Mouse (Mus musculus): ENCODE data around the gene Dusp1.

Gene Dusp1

GRCm38 (mm10) chr17:26502808-26503671 is 58.9 kb downstream of the Dusp1 start:
- no peak for DNase-seq (ENCODE audit: low read depth, low spot score)

- DNase-seq (ENCODE audit: low read depth, low spot score), result no peak
Measured at GRCm38 (mm10) chr17:26501826-26502225, 60.1 kb downstream of the Dusp1 start.

- DNase-seq (ENCODE audit: low read depth, low spot score), result no peak
Measured at GRCm38 (mm10) chr17:26498626-26499025, 63.3 kb downstream of the Dusp1 start.

GRCm38 (mm10) chr17:26497416-26497923 is 64.5 kb downstream of the Dusp1 start:
- no peak for DNase-seq (ENCODE audit: low read depth, low spot score)

DNA sequence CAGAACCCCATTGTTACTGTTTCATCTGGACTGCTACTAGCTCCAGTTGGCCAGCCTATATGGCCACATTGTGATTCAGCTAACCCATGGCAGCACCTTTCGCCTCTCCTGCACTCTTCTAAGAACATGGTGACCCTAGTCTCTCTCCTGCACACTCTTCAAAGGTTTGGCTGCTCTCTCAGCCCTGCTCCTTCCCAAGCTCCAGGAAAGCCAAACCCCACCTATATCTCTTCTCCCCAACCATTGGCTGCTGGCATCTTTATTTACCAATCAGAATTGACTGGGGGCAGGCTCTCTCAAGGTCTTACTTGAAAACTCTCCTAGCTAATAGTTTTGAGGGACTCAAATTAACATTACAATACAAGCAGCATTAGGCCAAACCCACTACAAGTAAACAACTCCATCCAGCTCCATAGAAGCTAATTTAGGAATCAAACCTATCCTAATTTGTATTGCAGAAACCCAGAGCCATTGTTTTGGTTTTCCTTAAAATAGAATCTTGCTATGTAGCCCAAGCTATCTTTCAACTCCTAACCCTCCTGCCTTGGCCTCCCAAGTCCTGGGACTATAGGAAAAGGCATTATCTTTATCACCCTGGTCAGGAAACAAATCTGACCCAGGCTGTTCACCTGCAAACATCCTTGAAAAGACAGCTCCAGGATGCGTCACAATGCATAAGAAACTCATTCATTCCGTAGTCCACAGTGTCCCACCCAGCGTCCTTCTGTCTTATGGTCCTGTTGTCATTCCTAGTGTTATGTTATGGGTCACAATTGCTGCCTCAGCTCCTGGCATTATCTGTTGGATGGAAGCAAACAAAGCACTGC is 67.1 kb downstream of the Dusp1 start:
- DNase-seq (ENCODE audit: low read depth, low spot score), result no peak

DNA sequence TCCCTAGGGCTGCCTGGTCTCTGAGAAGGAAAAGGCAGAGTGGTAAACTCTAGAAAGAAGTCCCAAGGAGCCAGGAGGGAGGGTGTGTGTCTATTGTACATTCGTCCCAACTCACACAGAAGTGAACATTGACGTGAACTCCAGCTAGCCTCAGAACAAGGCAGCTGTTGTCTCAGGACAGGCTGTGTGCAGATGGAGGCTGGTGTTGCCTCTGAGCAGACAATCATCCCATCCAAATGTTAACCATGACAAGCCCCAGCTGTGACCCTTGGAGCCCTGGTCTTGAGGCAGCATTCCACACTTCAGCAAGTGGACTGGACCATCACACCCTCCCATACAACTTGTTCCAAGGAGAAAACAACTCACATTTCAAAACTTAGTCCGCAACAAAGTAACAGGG is 69.7 kb downstream of the Dusp1 start:
- DNase-seq (ENCODE audit: low read depth, low spot score), result no peak

- no peak for DNase-seq (ENCODE audit: low read depth, low spot score)
Measured at GRCm38 (mm10) chr17:26490910-26491309, 71.0 kb downstream of the Dusp1 start.

DNA sequence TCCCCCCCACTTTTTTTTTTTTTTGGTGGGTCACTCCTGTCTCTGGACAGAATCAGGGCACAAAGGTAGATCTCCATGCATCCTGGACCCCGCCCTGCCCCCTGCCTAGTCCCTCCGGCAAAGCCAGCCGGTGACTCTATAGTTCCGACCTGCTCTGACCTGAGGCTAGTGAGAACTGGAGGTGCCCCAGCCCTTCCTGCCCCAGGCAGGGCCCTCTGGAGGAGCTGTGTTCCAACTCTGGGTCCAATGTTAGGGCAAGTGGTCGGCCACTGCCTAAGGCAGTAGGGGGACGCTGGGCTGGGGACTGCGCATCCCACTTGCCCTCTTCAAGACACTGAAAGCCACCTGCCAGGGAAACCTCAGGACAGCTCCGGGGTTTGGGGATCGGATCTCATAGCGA is 71.9 kb downstream of the Dusp1 start:
- DNase-seq (ENCODE audit: low read depth, low spot score), result no peak

DNA sequence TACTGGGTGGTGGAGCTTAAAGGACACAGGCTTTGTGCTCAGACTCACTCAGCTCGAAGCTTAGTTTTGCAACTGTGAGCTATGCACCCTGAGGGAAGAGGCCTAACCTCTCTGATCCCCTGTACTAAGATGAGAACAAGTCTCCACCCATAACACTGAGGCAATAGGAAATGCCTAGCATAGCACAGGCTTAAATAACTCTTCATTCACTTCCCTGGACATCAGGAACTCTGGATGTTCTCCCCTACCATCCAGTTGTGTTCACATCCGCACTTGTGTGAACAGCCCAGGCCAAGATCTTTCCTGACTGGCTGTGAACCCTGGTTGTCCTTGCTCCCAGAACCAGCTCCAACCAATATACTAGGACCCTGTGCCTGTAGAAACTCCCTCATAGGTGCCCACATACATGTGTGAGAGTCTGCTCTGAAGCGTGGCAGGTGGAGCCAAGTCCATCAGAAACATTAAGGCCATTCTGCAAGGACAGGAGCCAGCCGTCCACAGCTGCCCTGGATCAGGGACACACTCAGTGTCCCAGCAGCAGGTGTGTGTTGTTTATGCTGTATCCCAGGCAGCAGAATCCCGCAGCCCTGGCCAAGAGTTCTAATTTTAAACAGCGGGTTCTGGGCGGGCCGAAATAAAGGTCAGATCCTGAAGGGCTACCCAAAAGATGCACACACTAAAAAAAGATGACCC is 73.1 kb downstream of the Dusp1 start:
- no peak for DNase-seq (ENCODE audit: low read depth, low spot score)

- no peak for DNase-seq (ENCODE audit: low read depth, low spot score)
Measured at GRCm38 (mm10) chr17:26487917-26488316, 74.0 kb downstream of the Dusp1 start.

DNA sequence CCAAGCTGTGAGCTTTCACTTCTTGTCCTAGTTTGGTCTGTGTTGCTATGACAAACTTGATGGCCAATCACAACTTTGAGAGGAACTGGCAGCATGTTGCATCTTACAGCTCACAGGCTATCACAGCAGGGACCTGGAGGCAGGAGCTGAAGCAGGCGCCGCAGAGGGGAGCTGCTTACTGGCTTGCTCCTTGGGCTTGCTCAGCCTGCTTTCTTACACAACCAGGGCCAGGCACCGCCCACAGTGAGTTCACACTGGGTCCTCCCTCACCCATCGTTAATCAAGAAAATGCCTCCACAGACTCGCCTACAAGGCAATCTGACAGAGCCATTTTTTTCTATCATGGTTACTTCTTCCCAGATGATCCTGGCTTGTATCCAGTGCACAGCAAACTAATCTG is 74.7 kb downstream of the Dusp1 start:
- no peak for DNase-seq (ENCODE audit: low read depth, low spot score)

DNA sequence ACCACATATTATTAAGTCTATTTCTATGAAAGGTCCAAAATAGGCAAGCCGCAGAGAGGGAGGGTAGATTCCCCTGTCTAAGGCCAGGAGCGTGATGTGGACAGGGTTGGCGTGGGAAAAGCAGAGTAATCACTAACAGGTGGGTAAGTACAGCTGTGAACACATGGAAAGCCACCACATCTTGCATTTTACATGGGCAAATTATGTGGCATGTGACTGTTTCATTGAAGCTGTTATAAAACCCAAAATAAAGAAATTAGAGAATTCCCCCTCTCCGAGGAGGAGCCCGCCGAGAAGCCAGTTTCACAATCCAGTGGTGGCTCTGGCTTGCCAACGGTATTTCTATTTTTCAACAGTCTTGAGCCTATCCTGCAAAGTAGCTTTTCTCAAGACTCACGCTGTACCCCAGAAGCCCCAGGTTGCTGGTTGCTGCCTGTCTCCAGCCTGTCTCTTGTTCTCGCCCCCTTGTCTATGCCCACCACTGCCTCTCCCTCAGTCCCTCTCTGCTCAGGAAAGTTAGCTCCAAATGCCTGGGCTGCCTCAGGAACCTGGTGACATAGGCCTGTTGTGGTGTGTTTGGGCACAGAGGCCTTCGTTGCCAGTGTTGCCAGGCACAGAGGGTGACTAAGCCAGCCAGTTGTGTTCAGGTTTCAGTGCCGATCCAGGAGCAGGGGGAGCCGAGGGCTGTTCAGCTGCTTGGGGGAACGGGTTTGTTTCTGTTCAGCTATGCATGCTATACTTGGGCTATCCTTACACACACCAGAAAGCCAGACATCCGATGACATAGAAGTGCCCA is 77.1 kb downstream of the Dusp1 start:
- DNase-seq (ENCODE audit: low read depth, low spot score), result no peak

GRCm38 (mm10) chr17:26480956-26481355 is 81.0 kb downstream of the Dusp1 start:
- DNase-seq (ENCODE audit: low read depth, low spot score), result no peak

- no peak for DNase-seq (ENCODE audit: low read depth, low spot score)
Measured at GRCm38 (mm10) chr17:26479619-26480018, 82.3 kb downstream of the Dusp1 start.

DNA sequence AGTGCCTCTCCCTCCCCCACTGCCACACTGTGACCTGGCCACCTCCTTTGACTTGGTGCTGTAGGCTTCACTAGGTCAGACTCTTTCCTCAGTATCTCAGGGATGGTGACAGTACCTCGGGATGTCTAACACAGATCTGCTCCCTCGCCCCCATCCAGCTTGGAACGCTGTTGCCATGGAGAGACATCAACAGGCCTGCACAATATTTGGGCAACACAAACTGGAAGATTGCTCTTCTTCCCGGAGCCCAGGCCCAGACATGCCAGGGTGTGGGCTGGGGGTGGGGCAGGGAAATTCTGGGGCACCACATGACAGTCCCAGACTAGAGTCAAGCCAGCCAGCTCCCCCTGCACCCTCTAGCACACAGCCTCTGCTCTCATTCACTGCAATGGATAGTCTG is 83.3 kb downstream of the Dusp1 start:
- DNase-seq (ENCODE audit: low read depth, low spot score), result no peak

- DNase-seq (ENCODE audit: low read depth, low spot score), result no peak
Measured at GRCm38 (mm10) chr17:26476871-26477270, 85.1 kb downstream of the Dusp1 start.

DNA sequence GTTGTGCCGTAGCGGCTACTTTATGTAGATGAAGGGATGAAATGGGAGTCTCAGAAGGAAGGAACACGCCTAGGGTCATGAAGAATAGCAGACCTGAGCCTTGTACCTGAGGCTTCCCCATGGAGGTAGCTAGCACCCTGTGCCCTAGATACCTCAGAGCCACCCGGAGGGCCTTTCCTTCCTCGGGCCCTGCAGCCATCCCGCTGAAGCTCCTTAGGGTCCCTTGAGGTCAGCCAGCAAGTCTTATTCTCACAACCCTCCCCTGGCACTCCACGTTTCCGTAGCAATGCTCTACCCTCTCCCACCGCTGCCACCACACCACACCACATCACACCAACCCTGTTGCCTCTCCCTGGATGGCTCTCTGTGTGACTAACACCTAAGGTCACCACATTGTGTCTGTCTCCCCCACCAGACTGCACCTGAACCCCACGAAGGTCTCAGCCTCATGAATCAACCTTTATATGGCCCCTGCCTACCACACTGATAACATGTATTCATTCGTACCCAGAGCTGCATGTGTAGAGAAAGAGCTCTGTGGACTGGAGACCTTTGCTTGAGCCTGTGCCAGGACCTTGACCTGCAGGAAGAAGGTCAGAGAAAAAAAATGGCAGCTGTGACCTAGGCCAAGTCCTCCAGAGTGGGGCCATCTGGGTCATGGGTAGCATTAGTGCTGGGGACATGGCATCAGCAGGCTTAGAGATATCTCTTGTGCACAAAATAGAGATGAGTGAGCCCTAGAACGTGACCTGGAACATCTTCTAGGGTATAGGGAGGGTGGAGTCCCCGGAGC is 93.6 kb downstream of the Dusp1 start:
- no peak for DNase-seq (ENCODE audit: low read depth, low spot score)

DNA sequence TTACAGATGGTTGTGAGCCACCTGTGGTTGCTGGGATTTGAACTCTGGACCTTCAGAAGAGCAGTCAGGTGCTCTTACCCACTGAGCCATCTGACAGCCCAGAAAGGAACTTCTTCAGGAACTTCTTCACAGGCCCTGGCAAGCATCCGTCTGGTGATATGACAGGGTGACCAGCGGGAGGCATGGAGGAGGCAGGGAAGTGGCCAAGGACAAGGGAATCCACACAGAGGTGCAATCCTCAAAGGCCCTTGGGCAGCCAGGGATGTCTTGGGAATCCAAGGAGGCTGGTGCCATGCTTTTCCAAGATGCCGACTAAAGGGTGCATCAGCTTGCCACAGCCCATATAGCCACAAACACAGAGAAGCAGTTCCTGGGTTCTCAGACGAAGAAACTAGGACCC is 94.3 kb downstream of the Dusp1 start:
- DNase-seq (ENCODE audit: low read depth, low spot score), result no peak

- peak; percentile 39 for DNase-seq (ENCODE audit: low read depth, low spot score)
Measured at GRCm38 (mm10) chr17:26466741-26467150, 95.2 kb downstream of the Dusp1 start.

DNA sequence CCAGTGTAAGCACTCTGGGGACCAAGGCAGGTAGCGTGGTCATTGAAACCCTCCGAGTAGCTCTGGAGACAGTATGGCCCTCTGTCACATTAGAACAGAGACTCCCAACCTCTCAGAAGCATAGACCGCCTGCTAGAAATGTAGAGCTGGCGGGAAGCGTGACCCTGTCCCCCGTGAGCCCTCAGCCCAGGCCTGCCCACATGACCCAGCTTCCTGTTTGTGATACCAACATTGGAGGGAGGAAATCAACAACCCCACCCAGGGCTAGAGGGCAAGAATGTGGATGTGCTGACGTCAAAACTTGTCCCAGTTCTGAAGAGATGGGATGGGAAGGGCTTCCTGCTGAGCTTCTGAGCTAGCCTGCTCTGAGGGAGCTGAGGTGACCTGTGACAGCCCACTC is 97.0 kb downstream of the Dusp1 start:
- DNase-seq (ENCODE audit: low read depth, low spot score), result no peak

All from retina, adult 2 months (tissue).